Mouse (Mus musculus): ENCODE measurements around the gene Psmb8. TPM values are rescaled to one million over a fixed set of nuclear protein-coding genes. Genes with fewer than 3 reads are reported as not detected.
"Not testable (repeated sequence)": the region's sequence is repeated elsewhere in the genome, so short reads cannot be mapped to it uniquely, and the experiment has no call there.

Psmb8 gene
- polyA plus RNA-seq, 1 experiment from 2014 or later = 1.7 TPM

- not testable (repeated sequence) for DNase-seq (ENCODE audit: low spot score); H3K27me3 ChIP-seq (replicated peaks; ENCODE audit: low read depth, poor library complexity, severe bottlenecking); H3K4me3 ChIP-seq; H3K36me3 ChIP-seq (replicated peaks); H3K4me1 ChIP-seq; H3K27ac ChIP-seq (replicated peaks)
- peaks cover 15% of the 10 kb centered on the region for H3K9me3 ChIP-seq
- WGBS = 97% methylated on average over 9 of the region's 16 CpGs
These were observed 22.9 kb downstream of the Psmb8 start for GRCm38 (mm10) chr17:34220401-34220800.

GRCm38 (mm10) chr17:34224816-34225215 is 27.3 kb downstream of the Psmb8 start:
- whole genome bisulfite sequencing = 91% methylated on average over 3 of the region's 3 CpGs
- Histone ChIP-seq H3K27ac (replicated peaks) (no peak overlapping the region), H3K9me3 (peaks cover 11% of the 10 kb centered on the region), H3K4me3 (no peak overlapping the region), H3K36me3 (replicated peaks) (no peaks in the 10 kb centered on the region), H3K27me3 (replicated peaks; ENCODE audit: low read depth, poor library complexity, severe bottlenecking) (no peaks in the 10 kb centered on the region), H3K4me1 (no peaks in the 10 kb centered on the region)
- no peak for DNase-seq (ENCODE audit: low spot score)

DNA sequence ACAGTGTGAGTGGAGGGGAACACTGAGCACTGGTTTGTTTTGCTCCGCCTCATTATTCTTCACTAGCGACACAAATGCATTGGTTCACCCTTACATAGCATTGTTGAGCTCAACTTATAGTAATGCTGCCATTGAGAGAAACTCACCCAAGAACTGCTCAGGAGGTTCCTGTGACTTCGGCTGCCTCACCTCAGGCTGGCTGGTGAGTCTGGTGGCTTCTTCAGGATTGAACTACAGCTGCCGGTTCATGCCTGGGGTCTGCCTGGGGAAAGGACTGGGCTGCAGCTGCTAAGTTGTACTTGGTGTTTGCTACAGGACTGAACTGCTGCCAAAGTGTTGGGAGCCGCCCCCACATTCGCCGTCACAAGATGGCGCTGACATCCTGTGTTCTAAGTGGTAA is 27.9 kb downstream of the Psmb8 start:
- Histone ChIP-seq H3K4me1 (no peaks in the 10 kb centered on the region), H3K4me3 (no peak overlapping the region), H3K9me3 (peaks cover 11% of the 10 kb centered on the region), H3K27me3 (replicated peaks; ENCODE audit: low read depth, poor library complexity, severe bottlenecking) (no peaks in the 10 kb centered on the region), H3K36me3 (replicated peaks) (no peaks in the 10 kb centered on the region), H3K27ac (replicated peaks) (no peak overlapping the region)
- 94% methylated on average over 8 of the region's 8 CpGs for WGBS
- DNase-seq (ENCODE audit: low spot score) = no peak

DNA sequence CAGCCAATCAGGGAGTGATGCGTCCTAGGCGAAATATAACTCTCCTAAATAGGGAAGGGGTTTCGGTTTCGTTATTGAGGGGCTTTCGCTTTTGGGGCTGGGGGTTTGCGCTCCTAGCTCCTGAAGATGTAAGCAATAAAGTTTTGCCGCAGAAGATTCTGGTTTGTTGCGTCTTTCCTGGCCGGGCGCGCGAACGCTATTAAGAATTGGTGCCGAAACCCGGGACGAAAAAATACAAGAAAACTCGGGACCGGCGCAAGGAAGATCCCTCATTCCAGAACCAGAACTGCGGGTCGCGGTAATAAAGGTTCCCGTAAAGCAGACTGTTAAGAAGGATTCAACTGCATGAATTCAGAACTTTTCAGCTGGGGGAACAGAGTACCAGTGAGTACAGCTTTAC is 28.4 kb downstream of the Psmb8 start:
- not testable (repeated sequence) for H3K36me3 ChIP-seq (replicated peaks); H3K27ac ChIP-seq (replicated peaks); H3K4me3 ChIP-seq; H3K4me1 ChIP-seq; H3K27me3 ChIP-seq (replicated peaks; ENCODE audit: low read depth, poor library complexity, severe bottlenecking); DNase-seq (ENCODE audit: low spot score)
- WGBS = 96% methylated on average over 15 of the region's 23 CpGs
- peaks cover 11% of the 10 kb centered on the region for H3K9me3 ChIP-seq

DNA sequence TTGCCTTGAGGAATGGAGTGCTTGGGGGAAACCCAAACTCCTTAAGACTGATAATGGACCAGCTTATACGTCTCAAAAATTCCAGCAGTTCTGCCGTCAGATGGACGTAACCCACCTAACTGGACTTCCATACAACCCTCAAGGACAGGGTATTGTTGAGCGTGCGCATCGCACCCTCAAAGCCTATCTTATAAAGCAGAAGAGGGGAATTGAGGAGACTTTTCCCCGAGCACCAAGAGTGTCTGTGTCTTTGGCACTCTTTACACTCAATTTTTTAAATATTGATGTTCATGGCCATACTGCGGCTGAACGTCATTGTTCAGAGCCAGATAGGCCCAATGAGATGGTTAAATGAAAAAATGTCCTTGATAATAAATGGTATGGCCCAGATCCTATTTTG is 33.5 kb downstream of the Psmb8 start:
- H3K27ac ChIP-seq (replicated peaks); H3K36me3 ChIP-seq (replicated peaks); H3K9me3 ChIP-seq; H3K4me1 ChIP-seq; H3K4me3 ChIP-seq; DNase-seq (ENCODE audit: low spot score); H3K27me3 ChIP-seq (replicated peaks; ENCODE audit: low read depth, poor library complexity, severe bottlenecking): not testable (repeated sequence)
- WGBS = 90% methylated on average over 9 of the region's 9 CpGs

DNA sequence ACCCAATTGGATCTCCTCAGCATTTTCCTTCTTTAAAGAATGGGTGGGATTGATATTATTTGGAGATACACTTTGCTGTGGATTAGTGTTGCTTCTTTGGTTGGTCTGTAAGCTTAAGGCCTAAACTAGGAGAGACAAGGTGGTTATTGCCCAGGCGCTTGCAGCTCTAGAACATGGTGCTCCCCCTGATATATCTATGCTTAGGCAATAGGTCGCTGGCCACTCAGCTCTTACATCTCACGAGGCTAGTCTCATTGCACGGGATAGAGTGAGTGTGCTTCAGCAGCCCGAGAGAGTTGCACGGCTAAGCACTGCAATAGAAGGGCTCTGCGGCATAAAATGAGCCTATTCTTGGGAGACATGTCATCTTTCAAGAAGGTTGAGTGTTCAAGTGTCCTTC is 34.5 kb downstream of the Psmb8 start:
- 79% methylated on average over 7 of the region's 7 CpGs for WGBS
- DNase-seq (ENCODE audit: low spot score); H3K4me3 ChIP-seq; H3K27ac ChIP-seq (replicated peaks); H3K27me3 ChIP-seq (replicated peaks; ENCODE audit: low read depth, poor library complexity, severe bottlenecking); H3K4me1 ChIP-seq; H3K9me3 ChIP-seq; H3K36me3 ChIP-seq (replicated peaks): not testable (repeated sequence)

- 47% methylated on average over 9 of the region's 9 CpGs for WGBS
These were observed 37.4 kb downstream of the Psmb8 start for GRCm38 (mm10) chr17:34234926-34235325.

DNA sequence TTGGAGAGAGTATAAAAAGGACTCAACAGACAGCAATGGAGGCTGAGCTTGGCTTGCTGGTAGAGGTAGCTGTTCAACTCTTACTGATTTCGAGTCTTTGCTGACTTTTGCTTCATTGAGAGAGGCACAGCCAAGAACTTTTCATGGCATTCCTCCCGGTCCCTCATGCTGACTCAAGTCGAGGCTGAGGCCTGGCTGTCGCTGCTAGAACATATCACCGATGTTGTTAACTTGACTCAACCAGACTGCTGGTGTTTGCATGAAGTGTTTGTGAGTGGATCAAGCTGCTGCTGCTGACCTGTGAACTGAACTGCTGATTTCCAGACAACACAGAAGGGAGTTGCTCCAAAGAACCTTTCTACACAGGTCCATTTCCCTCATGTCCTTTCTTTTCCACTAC is 39.2 kb downstream of the Psmb8 start:
- no peak overlapping the region for H3K4me3 ChIP-seq
- no peaks in the 10 kb centered on the region for H3K4me1 ChIP-seq
- H3K9me3 ChIP-seq = 0 out of 2 replicates have a peak, but pooled peaks cover 2% of the 10 kb centered on the region
- no peak overlapping the region for H3K27ac ChIP-seq (replicated peaks)
- 90% methylated on average over 5 of the region's 5 CpGs for WGBS
- no peaks in the 10 kb centered on the region for H3K36me3 ChIP-seq (replicated peaks)
- no peaks in the 10 kb centered on the region for H3K27me3 ChIP-seq (replicated peaks; ENCODE audit: low read depth, poor library complexity, severe bottlenecking)
- no peak for DNase-seq (ENCODE audit: low spot score)

More at GRCm38 (mm10) chr17:34234926-34235325, 37.4 kb downstream of the Psmb8 start:
- H3K36me3 ChIP-seq (replicated peaks) = no peaks in the 10 kb centered on the region
- peak; percentile 53 for DNase-seq (ENCODE audit: low spot score)
- no peak overlapping the region for H3K4me3 ChIP-seq
- H3K27ac ChIP-seq (replicated peaks) = no peak overlapping the region
- H3K27me3 ChIP-seq (replicated peaks; ENCODE audit: low read depth, poor library complexity, severe bottlenecking) = no peaks in the 10 kb centered on the region
- no peaks in the 10 kb centered on the region for H3K9me3 ChIP-seq
- H3K4me1 ChIP-seq = no peaks in the 10 kb centered on the region

- Histone ChIP-seq H3K4me3 (no peak overlapping the region), H3K4me1 (no peaks in the 10 kb centered on the region), H3K27ac (replicated peaks) (no peak overlapping the region), H3K9me3 (0 out of 2 replicates have a peak, but pooled peaks cover 5% of the 10 kb centered on the region), H3K27me3 (replicated peaks; ENCODE audit: low read depth, poor library complexity, severe bottlenecking) (no peaks in the 10 kb centered on the region), H3K36me3 (replicated peaks) (no peaks in the 10 kb centered on the region)
- 79% methylated on average over 3 of the region's 3 CpGs for WGBS
- DNase-seq (ENCODE audit: low spot score) = no peak
These were observed 40.2 kb downstream of the Psmb8 start for GRCm38 (mm10) chr17:34237741-34238140.

DNA sequence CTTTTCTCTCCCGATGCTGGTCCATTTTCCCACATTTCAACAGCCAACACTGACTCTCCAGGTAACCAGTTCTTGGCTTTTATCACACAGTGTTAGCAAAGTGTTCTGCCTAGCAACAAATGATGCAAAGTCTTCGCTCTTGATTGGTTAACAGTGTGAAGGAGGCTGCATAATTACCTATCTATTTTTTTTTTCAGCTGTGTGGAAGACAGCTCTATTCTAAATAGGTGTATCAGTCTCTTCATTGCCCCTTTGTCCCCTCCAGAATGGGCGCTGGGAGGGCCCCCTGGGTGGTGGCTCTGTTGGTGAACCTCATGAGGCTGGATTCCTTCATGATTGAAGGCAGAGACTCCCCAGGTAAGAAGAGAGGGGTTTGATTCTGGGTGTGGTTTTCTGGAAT is 41.2 kb downstream of the Psmb8 start, which contains the start of gene H2-Ob:
Gene H2-Ob, plus strand, starts transcription at position 198 of the 400 bp plus-strand sequence.
- DNase-seq (ENCODE audit: low spot score) = no peak
- 0 out of 2 replicates have a peak, but pooled peaks cover 5% of the 10 kb centered on the region for H3K9me3 ChIP-seq
- no peaks in the 10 kb centered on the region for H3K27me3 ChIP-seq (replicated peaks; ENCODE audit: low read depth, poor library complexity, severe bottlenecking)
- H3K4me3 ChIP-seq = no peak within 1 kb of the TSS
- no peak within 1 kb of the TSS for H3K27ac ChIP-seq (replicated peaks)
- H3K4me1 ChIP-seq = no peaks in the 10 kb centered on the region
- H3K36me3 ChIP-seq (replicated peaks) = no peaks in the 10 kb centered on the region
- 68% methylated on average over 3 of the region's 3 CpGs for WGBS

DNA sequence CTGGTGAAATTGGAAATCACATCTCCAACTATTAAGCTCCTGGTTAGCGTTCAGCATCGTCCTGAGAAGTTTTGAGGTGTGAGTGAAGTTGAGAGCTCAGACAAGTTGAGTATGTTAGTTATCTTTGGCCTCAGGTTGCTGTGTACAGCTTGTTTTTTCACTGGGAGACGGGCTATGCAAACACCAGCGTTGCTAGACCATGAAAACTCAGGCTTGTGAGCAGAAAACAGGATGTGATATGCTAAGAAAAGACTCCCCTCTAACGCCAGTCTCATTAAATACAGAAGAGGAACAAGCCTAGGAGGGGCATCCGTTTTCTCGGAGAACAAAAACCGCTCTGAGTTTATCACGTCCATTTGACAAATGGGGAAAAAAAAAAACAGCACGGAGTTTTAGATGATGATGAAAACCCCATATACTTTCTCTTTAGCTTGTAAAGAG is 42.1 kb downstream of the Psmb8 start:
- H3K9me3 ChIP-seq = 0 out of 2 replicates have a peak, but pooled peaks cover 5% of the 10 kb centered on the region
- 78% methylated on average over 10 of the region's 10 CpGs for WGBS
- no peak overlapping the region for H3K4me3 ChIP-seq
- no peak overlapping the region for H3K27ac ChIP-seq (replicated peaks)
- no peak for DNase-seq (ENCODE audit: low spot score)
- no peaks in the 10 kb centered on the region for H3K4me1 ChIP-seq
- no peaks in the 10 kb centered on the region for H3K36me3 ChIP-seq (replicated peaks)
- no peaks in the 10 kb centered on the region for H3K27me3 ChIP-seq (replicated peaks; ENCODE audit: low read depth, poor library complexity, severe bottlenecking)

DNA sequence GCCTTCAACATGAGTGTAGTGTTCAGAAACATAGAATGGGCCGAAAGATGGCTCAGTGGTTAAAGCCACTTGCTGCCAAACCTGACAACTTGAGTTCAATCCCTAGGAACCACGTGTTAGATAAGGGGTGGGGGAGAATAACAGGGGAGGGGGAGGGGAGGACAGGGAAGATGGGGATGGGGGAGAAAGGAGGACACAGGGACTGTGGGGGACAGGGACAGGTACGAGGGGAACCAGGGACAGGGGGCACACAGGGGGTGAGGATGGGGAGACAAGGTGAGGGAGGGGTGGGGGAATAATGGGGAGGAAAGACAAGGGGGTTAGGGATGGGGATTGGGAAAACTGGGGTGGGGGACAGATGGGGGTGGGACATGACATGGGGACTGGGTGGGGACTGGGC is 42.8 kb downstream of the Psmb8 start:
- no peaks in the 10 kb centered on the region for H3K36me3 ChIP-seq (replicated peaks)
- WGBS = 69% methylated on average over 3 of the region's 3 CpGs
- H3K9me3 ChIP-seq = 0 out of 2 replicates have a peak, but pooled peaks cover 5% of the 10 kb centered on the region
- no peak for DNase-seq (ENCODE audit: low spot score)
- no peak overlapping the region for H3K4me3 ChIP-seq
- no peak overlapping the region for H3K27ac ChIP-seq (replicated peaks)
- H3K27me3 ChIP-seq (replicated peaks; ENCODE audit: low read depth, poor library complexity, severe bottlenecking) = no peaks in the 10 kb centered on the region
- H3K4me1 ChIP-seq = no peaks in the 10 kb centered on the region

GRCm38 (mm10) chr17:34240916-34241315 is 43.4 kb downstream of the Psmb8 start:
- no peak overlapping the region for H3K27ac ChIP-seq (replicated peaks)
- H3K4me1 ChIP-seq = no peaks in the 10 kb centered on the region
- no peaks in the 10 kb centered on the region for H3K27me3 ChIP-seq (replicated peaks; ENCODE audit: low read depth, poor library complexity, severe bottlenecking)
- no peaks in the 10 kb centered on the region for H3K36me3 ChIP-seq (replicated peaks)
- H3K4me3 ChIP-seq = no peak overlapping the region
- WGBS = 82% methylated on average over 6 of the region's 6 CpGs
- no peak for DNase-seq (ENCODE audit: low spot score)
- H3K9me3 ChIP-seq = 0 out of 2 replicates have a peak, but pooled peaks cover 5% of the 10 kb centered on the region
